Mouse (Mus musculus): ENCODE results near the gene Serpina5.
A peak's percentile ranks its signal among the peaks of the same experiment; 100 is the strongest.
"Not testable (repeated sequence)": the region's sequence is repeated elsewhere in the genome, so short reads cannot be mapped to it uniquely, and the experiment has no call there.

The Serpina5 gene

GRCm38 (mm10) chr12:104100768-104101167, at the start of gene Serpina5:
Gene Serpina5, plus strand, starts transcription at chr12:104101113.
- DNase-seq (ENCODE audit: low read depth, low spot score): no peak

DNA sequence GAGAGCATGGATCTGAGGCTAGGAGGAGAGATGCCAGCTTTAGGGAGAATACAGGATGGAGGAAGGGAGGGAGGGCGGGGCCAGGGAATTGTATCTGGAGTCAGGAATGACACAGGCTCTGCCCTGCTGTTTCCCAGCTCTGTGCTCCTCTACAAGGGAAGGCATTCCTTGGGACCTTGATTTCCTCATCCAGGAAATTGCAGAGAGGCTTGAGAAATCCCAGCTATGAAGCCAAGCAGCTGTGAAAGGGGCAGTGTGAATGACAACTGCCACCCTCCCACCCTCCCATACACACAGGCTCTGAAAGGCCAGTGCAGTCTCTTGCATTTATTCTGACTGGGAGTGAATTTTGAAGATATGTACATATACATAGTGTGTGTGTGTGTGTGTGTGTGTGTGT, 46.9 kb upstream of the Serpina5 start:
- no peak for DNase-seq (ENCODE audit: low read depth, low spot score)

GRCm38 (mm10) chr12:104055755-104056154, 45.2 kb upstream of the Serpina5 start:
- DNase-seq (ENCODE audit: low read depth, low spot score): no peak

GRCm38 (mm10) chr12:104057050-104057449, 43.9 kb upstream of the Serpina5 start:
- no peak for DNase-seq (ENCODE audit: low read depth, low spot score)

- no peak for DNase-seq (ENCODE audit: low read depth, low spot score)
Observed at GRCm38 (mm10) chr12:104057531-104057930, 43.4 kb upstream of the Serpina5 start.

- DNase-seq (ENCODE audit: low read depth, low spot score): no peak
Observed at GRCm38 (mm10) chr12:104060126-104060525, 40.8 kb upstream of the Serpina5 start.

GRCm38 (mm10) chr12:104061862-104062261, 39.1 kb upstream of the Serpina5 start:
- DNase-seq (ENCODE audit: low read depth, low spot score): no peak

DNA sequence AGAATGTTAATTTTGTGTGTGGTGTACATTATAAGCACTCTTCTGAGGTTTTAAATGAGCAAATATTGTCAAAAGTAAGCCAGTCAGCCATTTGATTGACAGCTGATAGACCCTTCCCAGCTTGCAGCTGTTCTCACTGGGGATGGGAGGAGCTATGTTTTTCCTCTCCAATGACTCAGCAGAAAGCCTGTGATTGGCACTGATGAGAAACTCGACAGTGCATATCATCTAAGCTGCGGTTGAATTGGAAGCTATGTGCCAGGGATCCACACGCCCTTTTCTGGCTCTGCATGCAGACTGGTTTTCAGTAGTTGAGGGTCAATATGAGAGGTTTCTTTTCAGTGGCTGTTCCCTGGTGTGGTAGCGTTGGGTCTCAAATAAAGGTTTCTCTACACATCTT, 36.4 kb upstream of the Serpina5 start:
- DNase-seq (ENCODE audit: low read depth, low spot score): peak; percentile 74

DNA sequence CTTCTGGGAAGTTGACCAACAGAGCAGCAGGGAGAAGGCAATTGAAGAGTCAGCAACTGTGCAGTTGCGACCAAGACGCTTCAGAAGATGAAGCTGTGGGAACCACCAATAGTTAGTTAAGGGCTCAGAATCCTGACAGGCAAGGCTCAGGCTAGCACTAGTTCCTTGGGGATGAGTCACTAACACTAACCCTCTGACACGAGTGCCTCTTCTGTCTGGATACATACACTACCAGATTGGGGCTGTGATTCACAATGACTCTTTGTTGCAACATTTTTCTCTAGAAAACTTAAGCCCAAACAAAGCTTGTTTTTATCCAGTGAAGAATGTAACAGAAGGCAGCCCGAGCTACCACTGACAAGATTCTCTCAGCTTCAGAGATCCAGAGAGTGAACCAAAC, 35.9 kb upstream of the Serpina5 start:
- DNase-seq (ENCODE audit: low read depth, low spot score): no peak

- DNase-seq (ENCODE audit: low read depth, low spot score): peak; percentile 79
Observed at GRCm38 (mm10) chr12:104066241-104066640, 34.7 kb upstream of the Serpina5 start.

- DNase-seq (ENCODE audit: low read depth, low spot score): peak; percentile 44
Observed at GRCm38 (mm10) chr12:104067549-104067948, 33.4 kb upstream of the Serpina5 start.

- peak; percentile 71 for DNase-seq (ENCODE audit: low read depth, low spot score)
Observed at GRCm38 (mm10) chr12:104069620-104070019, 31.3 kb upstream of the Serpina5 start.

DNA sequence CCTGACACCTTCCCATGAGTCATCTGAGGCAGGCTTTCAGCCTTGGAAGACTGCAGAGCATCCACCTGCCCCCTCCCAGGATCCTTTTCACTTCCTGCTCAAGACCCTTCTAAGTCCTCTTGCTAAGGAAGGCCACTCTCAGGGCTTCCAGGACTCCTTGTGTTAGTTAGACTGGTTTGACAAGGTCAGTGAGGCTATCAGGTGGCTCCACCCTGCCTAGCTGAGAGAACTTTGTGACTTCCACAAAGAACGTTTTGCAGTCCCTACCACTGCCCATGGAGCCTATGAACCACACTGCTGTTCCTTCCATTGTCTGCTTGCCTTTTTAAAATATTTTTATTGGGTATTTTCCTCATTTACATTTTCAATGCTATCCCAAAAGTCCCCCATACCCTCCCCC, 29.2 kb upstream of the Serpina5 start:
- DNase-seq (ENCODE audit: low read depth, low spot score): no peak

DNA sequence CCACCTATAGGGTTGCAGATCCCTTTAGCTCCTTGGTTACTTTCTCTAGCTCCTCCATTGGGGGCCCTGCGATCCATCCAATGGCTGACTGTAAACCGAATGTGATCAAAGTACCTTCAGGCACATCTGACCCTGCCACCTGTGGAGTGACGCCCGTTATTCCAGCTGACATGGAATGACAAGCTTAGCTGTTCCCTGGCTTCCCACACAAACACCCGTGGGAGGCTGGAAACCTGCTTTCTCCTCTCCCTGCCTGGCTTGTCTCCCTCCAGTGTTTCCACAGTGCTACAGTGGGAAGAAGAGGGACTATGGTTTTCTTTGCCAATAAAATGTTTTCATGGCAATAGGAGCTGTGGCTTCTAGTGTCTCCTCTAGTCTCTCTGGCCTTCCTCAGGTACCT, 28.6 kb upstream of the Serpina5 start:
- no peak for DNase-seq (ENCODE audit: low read depth, low spot score)

DNA sequence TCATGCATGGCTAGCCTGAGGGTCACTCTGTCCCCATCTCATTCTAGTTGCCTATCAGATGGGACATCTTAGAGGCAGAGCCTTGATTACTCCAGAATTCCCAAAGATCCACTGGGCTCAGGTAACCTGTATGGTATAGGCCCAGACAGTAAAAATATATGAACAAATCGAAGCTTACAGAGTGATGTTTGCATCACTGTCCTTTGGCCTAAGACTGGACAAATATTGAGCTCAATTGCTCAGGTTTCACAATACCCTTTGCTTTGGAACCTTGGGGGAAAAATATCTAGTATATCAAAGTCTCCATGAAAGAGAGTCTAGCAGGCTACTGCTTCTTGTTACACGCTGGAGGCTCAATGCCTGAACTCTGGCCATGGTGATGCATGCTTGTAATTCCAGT, 10.8 kb upstream of the Serpina5 start:
- DNase-seq (ENCODE audit: low read depth, low spot score): no peak

GRCm38 (mm10) chr12:104091303-104091702, 9.6 kb upstream of the Serpina5 start:
- DNase-seq (ENCODE audit: low read depth, low spot score): no peak

- no peak for DNase-seq (ENCODE audit: low read depth, low spot score)
Observed at GRCm38 (mm10) chr12:104105847-104106246, 4.9 kb downstream of the Serpina5 start.

DNA sequence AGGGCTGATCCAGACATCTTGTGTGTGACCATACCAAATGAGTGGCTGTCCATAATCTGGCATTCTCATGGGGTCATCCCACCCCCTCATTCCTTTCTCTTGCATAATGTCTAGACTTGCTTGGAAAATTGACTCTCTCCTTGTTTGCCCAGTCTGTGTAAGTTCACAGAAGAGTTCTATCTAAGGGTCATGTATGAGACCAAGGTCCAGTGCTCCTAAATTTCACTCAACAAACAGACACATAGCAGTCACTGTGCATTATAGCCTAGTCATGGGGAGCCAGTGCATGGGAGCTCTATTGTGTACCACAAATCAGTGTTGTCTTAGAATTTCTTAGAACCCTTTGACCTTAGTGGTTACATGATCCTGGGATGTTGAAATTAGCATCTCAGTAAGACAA, 6.0 kb downstream of the Serpina5 start:
- no peak for DNase-seq (ENCODE audit: low read depth, low spot score)

DNA sequence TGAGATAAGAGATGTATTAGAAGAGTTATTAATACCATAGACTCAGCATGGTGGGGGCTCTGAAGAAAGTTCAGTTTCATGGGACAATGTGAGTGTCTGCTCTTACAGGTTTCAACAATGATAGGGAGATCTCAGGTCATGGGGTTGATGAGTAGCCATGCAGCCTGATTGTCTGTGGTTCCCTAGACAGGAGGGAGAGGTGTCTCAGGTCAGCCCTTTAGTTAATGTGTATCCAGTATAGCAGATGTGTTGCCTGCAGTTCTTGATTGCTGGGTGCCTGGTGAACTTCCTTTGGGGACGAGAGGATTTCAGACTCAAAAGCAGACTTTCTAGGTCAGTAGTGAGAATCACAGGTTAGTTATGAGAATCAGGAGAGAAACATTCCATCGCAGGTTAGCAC, 7.6 kb downstream of the Serpina5 start:
- no peak for DNase-seq (ENCODE audit: low read depth, low spot score)

DNA sequence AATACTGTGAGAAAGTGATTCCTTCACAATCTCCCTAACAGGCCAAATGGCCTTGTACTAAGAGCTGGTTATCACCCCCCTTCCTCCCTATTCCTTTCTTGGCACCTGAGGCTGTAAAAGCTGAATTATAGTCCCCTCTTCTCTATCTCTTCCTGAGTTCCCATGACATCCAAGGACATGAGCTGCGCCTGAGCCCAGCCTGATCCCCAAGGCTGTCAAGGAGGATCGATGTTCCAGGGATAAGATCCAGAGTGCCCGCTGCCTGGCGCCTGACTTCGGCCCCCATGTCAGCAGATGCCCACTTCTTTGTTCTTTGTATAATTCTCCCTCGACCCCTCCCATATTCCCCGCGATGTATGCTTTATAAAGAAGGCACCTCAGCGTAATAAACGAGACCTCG, 11.4 kb downstream of the Serpina5 start, which contains the start of gene Serpina3a:
Gene Serpina3a (plus strand): TSS at position 392 of the 400 bp plus-strand sequence.
- DNase-seq (ENCODE audit: low read depth, low spot score): not testable (repeated sequence)

DNA sequence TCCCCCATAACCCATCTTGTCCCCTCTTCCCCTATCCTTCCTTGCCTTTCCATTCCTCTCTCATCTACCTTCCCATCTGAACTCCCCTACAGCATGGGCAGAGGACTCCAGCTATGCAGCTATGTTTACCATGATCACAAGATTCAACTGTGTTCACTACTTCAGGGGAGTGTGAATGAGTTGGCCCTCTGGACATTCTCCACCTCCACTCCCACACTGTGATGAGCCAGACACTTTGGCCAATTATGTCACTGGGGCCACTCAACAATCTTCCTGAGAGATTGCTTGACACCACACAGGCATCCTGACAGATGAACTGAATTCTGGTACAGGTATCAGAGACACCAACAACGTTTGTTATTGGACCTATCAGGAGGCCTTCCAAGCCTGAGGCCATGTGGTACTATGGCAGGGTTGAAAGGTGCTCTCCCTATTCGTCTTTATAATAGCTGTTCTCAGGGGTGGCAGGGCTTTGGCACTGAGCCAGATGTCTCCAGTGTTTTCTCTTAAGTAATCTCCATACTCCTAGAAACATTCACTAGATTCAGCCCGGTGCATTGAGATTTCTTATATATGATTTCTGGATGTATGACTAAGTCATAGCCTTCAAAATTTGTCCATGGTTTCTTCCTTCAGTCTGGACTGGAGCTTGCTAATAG, 14.1 kb downstream of the Serpina5 start:
- no peak for DNase-seq (ENCODE audit: low read depth, low spot score)

DNA sequence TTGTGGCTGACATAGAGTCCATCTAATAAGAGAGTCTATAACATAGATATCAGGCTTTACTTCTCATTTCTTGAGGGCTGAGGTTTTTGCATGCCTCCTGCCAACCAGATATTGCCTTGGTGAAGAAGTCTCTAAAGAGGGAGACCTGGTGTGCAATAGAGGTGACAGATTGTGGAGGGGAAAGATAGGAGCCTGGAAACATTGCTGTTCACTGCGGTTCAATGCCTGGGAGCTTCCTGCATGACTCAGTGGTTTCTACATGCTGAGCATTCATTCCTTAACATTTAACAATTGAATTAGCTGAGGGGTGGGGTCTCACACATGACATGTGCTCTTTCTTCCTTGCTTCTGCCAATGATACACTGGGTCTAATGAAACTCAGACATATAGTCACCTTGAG, 22.2 kb downstream of the Serpina5 start:
- DNase-seq (ENCODE audit: low read depth, low spot score): no peak

DNA sequence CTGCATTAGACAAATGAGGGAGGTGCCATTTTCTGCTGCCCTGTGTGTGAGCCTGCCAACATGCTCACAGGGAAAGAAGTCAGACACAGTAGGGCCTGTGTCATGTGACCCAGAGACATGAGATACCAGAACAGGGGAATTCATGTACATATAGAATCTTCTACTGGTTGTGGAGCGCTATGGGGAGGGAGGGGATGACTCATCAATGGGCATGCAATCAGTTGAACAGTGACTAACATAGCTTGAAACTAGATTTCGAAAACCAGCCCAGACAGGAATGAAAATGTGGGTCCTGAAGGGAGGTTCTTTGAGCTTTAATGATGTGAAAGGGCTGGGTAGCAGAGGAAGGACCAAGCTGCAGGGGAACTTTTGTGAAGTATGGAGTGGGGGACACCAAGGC, 23.1 kb downstream of the Serpina5 start:
- DNase-seq (ENCODE audit: low read depth, low spot score): no peak

DNA sequence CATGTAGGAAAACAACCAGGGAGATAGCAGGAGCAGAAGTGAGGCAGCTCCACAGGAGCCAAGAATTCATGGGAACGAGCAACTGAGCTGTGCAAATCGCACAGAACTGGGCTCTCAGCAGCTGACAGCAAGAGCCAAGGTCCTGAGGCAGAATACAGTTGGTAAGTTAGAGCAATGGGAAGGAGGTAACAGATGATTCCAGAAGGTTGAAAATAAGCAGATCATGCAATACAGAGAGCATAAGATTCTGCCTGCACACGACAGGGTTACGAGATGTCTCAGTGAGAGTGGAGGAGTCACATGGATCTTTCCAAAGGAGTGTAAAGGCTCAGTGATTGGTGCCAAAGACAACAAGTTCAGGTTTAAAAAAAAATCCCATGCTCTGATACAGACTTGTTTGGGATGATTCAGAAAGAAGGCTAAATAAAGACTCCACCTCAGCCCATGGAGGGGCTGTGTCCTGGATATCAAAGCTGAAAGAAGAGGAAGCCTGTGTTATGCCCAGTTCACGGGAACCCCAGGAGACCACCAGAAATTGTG, 24.2 kb downstream of the Serpina5 start:
- no peak for DNase-seq (ENCODE audit: low read depth, low spot score)
